Mouse (Mus musculus): ENCODE data around the gene Glis3. TPM values are rescaled to one million over a fixed set of nuclear protein-coding genes. Genes with fewer than 3 reads are reported as not detected.

Glis3 gene
- total RNA-seq, 2 experiments from 2014 or later, result 6.5 to 6.7 TPM

GRCm38 (mm10) chr19:28365897-28366296, 314.0 kb downstream of the Glis3 start:
- intact Hi-C loops (cut with DNase I), result no loop called here
- H3K27ac ChIP-seq, result no peak overlapping the region
- peak in 1 of 2 experiments; percentile 22 for DNase-seq (ENCODE audit: extremely low spot score in 1 of 2, low spot score in 2 of 2)
- no peak overlapping the region for H3K4me3 ChIP-seq
- TF ChIP-seq CTCF (IDR thresholded peaks at IDR 0.05), result peak; percentile 69

GRCm38 (mm10) chr19:28360884-28361283, 319.0 kb downstream of the Glis3 start:
- no peak overlapping the region for H3K4me3 ChIP-seq
- no peak for TF ChIP-seq CTCF (IDR thresholded peaks at IDR 0.05)
- intact Hi-C loops (cut with DNase I), result no loop called here
- no peak for DNase-seq (ENCODE audit: extremely low spot score in 1 of 2, low spot score in 2 of 2)
- H3K27ac ChIP-seq, result no peak overlapping the region

GRCm38 (mm10) chr19:28357595-28357994, 322.3 kb downstream of the Glis3 start:
- intact Hi-C loops (cut with DNase I), result no loop called here
- H3K4me3 ChIP-seq, result no peak overlapping the region
- no peak for TF ChIP-seq CTCF (IDR thresholded peaks at IDR 0.05)
- DNase-seq (ENCODE audit: extremely low spot score in 1 of 2, low spot score in 2 of 2), result no peak
- no peak overlapping the region for H3K27ac ChIP-seq

- no peak for TF ChIP-seq CTCF (IDR thresholded peaks at IDR 0.05)
Observed at GRCm38 (mm10) chr19:28351068-28352066, 328.5 kb downstream of the Glis3 start.

GRCm38 (mm10) chr19:28347080-28347825, 332.6 kb downstream of the Glis3 start:
- TF ChIP-seq CTCF (IDR thresholded peaks at IDR 0.05), result no peak
- no peak overlapping the region for H3K27ac ChIP-seq
- DNase-seq (ENCODE audit: extremely low spot score in 1 of 2, low spot score in 2 of 2), result no peak
- intact Hi-C loops (cut with DNase I), result no loop called here
- no peak overlapping the region for H3K4me3 ChIP-seq

More at GRCm38 (mm10) chr19:28351068-28352066, 328.5 kb downstream of the Glis3 start:
- intact Hi-C loops (cut with DNase I), result no loop called here
- no peak for DNase-seq (ENCODE audit: extremely low spot score in 1 of 2, low spot score in 2 of 2)
- H3K4me3 ChIP-seq, result no peak overlapping the region
- H3K27ac ChIP-seq, result no peak overlapping the region

- intact Hi-C loops (cut with DNase I), result no loop called here
- no peak for DNase-seq (ENCODE audit: extremely low spot score in 1 of 2, low spot score in 2 of 2)
- Histone ChIP-seq H3K4me3 (no peak overlapping the region), H3K27ac (no peak overlapping the region)
- TF ChIP-seq CTCF (IDR thresholded peaks at IDR 0.05), result no peak
Observed at GRCm38 (mm10) chr19:28343640-28344039, 336.2 kb downstream of the Glis3 start.

GRCm38 (mm10) chr19:28337574-28337973, 342.3 kb downstream of the Glis3 start:
- no peak overlapping the region for H3K4me3 ChIP-seq
- no peak overlapping the region for H3K27ac ChIP-seq
- no peak for DNase-seq (ENCODE audit: extremely low spot score in 1 of 2, low spot score in 2 of 2)
- no peak for TF ChIP-seq CTCF (IDR thresholded peaks at IDR 0.05)
- intact Hi-C loops (cut with DNase I), result no loop called here

- no peak for TF ChIP-seq CTCF (IDR thresholded peaks at IDR 0.05)
- DNase-seq (ENCODE audit: extremely low spot score in 1 of 2, low spot score in 2 of 2), result no peak
- Histone ChIP-seq H3K27ac (no peak overlapping the region), H3K4me3 (no peak overlapping the region)
- intact Hi-C loops (cut with DNase I), result no loop called here
Observed at GRCm38 (mm10) chr19:28336651-28337510, 343.0 kb downstream of the Glis3 start.

- no peak overlapping the region for H3K4me3 ChIP-seq
- no peak for DNase-seq (ENCODE audit: extremely low spot score in 1 of 2, low spot score in 2 of 2)
- TF ChIP-seq CTCF (IDR thresholded peaks at IDR 0.05), result no peak
- no peak overlapping the region for H3K27ac ChIP-seq
- intact Hi-C loops (cut with DNase I), result no loop called here
Observed at GRCm38 (mm10) chr19:28335890-28336289, 344.0 kb downstream of the Glis3 start.

GRCm38 (mm10) chr19:28333007-28333766, 346.7 kb downstream of the Glis3 start:
- no peak for DNase-seq (ENCODE audit: extremely low spot score in 1 of 2, low spot score in 2 of 2)
- intact Hi-C loops (cut with DNase I), result no loop called here
- no peak for TF ChIP-seq CTCF (IDR thresholded peaks at IDR 0.05)
- Histone ChIP-seq H3K27ac (no peak overlapping the region), H3K4me3 (no peak overlapping the region)
